Mouse (Mus musculus) urinary bladder, adult 18-20 months (tissue): ENCODE measurements around the gene Siglece.

Experiments used
- DNase-seq, 2 experiments: peaks; one replicate each; pipeline ENCODE4 v3.0.0; 2022; ENCODE audit warnings: low spot score in 2 of 2, mixed read lengths in 2 of 2

Gene Siglece

DNA sequence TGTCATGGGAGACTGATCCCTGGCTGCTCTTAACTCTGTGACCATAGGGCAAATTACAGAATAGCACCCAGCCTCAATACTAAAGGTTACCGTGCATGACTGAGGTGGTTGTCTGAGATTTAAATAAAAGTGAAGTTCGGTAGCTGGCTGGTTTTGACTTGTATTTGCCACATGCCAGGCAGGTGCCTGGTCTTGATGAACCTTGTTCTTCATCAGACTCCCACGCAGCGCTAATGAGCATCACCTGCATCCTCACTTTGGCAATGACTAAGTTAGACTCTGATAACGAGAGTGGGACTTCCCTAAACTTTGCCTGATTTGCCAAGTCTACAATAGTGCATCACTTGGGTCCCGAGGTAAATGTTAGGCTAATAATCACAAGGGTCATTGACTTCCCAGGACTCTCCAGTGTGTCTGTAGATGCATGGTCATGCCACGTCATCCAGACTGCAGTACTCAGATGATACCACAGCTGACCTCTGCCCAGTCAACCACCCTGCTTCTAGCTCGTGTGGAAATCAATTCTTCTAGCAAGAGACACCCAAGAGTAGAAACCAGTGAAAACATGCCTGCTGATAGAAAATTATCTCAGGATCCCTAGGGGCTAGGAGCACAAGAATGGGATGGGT lies 34.1 kb downstream of the Siglece start:
- no peak for DNase-seq

DNA sequence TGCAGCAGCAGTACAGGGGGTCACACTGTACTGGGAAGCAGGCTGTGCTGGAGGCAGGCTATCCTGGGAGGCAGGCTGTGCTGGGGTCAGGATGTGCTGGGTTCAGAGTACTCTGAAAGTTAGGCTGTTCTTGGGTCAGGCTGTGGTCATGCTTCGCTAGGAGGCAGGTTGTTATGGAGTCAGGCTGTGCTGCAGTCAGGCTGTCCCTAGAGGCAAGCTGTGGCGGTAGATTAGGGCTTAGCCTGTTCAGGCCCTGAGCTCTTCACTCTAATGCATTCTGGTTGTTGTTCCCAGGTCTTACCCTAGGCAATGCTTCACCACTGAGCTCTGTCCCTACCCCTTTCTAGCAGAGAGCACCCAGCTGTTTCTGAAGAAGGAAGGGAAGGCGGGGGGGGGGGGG lies 34.9 kb downstream of the Siglece start:
- no peak for DNase-seq

DNA sequence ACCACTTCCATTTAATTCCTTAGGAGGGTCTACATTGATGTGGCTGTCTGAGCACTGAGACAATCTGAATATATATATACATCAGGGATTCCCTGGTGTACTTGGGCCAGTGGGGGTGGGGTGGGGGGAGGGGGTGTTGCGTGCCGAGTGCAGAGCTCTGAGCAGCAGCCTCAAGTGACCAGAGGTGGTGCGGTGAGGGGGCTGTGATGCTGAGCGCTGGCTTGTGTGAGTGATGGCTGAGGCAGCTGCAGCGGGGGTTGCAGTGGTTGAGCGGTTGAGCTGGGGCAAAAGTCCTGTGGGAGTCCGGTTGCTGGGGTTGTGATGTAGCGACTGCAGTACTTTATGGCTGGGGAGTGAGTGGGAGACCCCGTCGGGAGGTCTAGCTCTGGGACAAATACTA lies 36.1 kb downstream of the Siglece start:
- DNase-seq, result no peak

DNA sequence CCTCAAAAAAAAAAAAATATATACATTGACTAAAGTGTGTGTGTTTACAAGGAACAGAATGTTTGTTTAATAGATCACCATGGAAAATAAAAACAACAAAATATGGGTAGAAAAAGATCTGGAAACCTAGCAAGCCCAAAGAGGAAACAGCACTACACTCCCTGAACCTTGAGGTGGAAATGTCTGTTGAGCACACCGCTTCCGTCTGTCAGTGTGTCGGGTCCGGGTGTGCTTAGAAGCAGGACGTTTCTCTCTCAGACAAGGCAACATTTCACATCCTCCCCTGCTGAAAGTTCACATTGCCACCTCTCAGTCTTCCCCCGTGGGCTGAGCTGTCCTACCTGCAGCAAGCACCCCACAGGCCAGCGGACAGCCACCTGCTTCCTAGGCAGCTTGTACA lies 37.0 kb downstream of the Siglece start:
- DNase-seq, result no peak

DNA sequence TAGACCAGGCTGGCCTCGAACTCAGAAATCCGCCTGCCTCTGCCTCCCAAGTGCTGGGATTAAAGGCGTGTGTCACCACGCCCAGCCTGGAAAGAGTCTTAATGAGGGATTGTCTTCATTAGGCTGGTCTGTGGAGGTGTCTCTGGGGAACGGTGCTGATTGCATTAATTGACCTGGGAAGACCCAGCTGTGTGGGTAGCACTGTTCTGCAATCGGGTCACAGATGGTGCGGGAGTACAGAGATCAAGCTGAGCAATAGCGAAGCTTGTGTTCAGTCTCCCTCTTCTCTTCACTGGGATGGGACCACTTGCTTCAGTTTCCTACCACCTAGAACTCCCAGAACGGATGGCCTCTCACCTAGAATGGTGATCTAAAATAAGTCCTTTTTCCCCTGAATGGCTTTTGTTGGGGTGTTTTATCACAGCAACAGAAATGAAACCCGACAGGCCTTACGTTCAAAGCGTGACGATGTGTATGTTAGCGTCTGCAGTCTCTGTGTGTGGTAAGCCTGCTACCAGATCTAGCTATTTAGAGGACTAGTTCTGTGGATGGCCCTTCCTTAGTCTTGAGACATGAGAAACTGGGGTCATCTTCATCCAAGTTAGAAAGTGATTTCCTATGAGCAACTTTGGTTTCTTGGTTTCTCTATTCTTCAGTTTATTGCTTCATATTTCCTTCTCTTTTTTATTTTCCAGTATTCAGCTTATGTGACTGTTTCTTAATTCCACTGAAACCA lies 46.0 kb downstream of the Siglece start:
- DNase-seq, result no peak

DNA sequence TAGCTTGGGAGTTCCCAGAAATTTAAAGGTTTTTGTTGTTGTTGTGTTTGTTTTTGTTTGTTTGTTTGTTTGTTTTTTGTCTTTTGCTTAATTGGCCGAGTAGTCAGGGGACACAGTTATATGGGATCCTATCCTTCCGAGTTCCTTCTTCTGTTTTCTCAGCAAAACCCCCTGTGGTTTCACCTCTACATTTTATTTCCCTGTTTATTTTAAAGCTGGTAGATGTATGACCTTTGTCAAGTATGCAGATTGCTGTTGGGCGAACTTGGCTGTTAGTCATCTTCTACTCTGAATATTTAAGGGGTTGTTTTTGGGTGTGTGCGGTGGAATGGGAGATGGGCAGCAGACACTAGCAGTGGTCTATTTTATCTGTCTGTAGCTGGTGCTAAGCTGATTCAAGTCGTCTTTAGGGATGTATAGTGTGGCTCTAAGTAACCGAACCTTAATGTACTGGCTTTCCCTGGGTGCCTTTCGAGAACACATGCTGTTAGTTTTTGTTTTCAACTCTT lies 51.6 kb downstream of the Siglece start:
- DNase-seq, result no peak

DNA sequence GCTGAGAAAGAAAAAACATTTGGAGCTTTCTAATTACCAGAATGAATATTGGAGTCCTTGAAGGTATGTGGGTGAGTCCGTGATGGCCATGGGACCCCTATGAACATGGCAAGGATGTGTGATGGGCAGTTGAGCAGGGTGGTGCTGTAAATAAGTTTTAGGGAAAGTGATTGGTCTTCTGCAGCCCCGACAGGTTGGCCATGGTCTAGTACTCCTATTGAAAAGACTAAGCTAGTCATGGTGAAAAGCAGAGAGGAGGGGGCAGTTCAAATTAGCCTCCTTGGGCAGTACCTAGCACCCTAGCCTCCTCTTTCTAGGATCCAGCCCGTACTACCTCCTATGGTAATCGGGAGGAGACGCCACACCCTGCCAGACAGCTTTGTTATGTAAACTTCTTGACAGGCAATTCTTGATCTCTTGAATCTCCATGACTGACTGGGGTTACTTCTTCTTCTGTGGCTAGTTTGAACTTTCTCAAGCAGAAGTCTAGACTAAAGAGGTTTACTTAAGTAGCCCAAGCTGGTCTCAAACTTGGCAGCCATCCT lies 52.1 kb downstream of the Siglece start:
- no peak for DNase-seq

DNA sequence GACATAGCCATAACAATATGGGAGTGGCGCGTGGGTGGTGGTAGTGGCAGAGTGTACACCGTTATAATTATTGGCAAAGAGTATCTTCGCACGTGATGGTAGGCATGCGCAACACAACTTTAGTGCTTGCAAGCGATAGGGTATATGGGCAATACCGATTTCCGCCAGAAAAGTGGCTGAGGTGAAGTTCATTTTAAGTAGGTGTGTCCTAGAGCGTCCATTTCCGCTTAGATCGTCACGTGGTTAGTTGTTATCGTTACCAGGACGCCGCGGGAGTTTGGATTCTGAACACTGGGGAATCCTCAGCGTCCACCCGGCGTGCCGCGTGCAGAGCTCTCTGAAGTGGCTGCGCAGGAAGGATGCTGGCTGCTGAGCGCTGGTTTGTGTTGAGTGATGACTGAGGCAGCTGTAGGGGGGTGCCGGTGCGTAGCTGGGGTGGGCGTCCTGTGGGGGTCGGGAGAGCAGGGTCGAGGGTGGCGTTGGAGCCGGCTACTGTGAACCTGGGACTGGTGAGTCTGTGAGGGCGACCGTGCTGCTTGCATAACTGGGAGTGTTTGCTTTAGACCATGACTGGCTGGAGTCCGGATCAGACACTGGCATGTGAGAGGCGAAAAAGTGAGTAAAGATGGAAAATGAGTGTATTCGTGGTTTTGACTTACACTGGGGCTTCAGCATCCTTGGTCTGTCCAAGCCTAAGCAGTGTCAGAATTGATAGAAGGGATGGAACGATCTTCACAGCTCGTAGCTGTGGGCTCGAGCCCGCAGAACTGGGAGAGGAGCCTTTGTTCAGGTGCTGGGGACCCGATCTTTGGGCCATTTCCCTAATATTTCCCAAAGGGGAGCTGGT lies 52.8 kb downstream of the Siglece start, which contains the start of gene Zfp819:
TSS of gene Zfp819 (plus strand) at position 274 of the 847 bp plus-strand sequence.
- DNase-seq, result peak; percentile 3 to 16

DNA sequence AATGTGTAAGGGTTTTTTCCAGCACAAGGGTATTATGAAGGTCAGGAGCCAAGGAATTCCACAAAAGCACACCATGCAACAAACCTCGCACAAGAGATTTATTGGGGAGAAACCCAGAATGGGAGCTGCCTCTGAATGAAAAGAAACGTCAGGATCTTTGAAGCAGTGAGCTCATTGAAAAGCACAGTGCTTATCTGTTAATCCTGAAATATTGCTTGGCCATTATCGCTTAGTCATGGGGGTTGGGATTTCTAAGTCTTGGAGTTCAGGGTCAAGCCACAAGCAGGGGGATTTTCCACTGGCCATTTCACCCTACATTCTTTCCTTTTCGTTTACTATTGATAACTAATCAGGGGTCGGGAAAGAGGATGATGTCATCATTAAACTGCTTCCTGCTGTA lies 58.1 kb downstream of the Siglece start:
- DNase-seq, result no peak
